Mouse (Mus musculus) cerebellum, postnatal 14 days (tissue): ENCODE measurements around the gene Abcc4.

Source experiments
- DNase-seq, 2 experiments: peaks; one replicate each; pipeline ENCODE4 v3.0.0; 2021; ENCODE audit warnings: mixed read lengths in 2 of 2

Gene Abcc4

GRCm38 (mm10) chr14:118710945-118711344 lies 4.9 kb upstream of the Abcc4 start:
- no peak for DNase-seq

GRCm38 (mm10) chr14:118709736-118710135 lies 3.7 kb upstream of the Abcc4 start:
- DNase-seq = peak; percentile 76

DNA sequence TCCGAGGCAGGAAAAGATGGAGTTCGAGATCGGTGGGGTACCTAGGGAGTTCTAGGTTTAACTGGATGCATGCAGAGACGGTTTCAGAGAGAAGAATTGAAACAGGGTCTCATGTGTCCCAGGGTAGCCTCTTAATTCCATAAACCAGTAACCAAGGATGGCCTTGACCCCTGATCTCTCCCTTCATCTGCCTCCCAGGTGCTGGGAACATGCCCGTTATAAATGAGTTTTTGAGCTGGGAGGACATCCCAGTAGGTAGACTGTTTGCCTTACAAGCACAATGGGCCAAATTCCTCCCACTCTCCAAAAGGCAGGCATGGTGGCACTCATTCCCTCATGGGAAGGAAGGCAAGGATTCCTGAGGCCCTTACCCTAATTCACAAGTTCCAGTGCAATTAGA lies 2.1 kb upstream of the Abcc4 start:
- DNase-seq = no peak

- no peak for DNase-seq
Measured at GRCm38 (mm10) chr14:118706962-118707361, 943 bp upstream of the Abcc4 start.

- no peak for DNase-seq
Measured at GRCm38 (mm10) chr14:118705465-118705807, 583 bp downstream of the Abcc4 start.

DNA sequence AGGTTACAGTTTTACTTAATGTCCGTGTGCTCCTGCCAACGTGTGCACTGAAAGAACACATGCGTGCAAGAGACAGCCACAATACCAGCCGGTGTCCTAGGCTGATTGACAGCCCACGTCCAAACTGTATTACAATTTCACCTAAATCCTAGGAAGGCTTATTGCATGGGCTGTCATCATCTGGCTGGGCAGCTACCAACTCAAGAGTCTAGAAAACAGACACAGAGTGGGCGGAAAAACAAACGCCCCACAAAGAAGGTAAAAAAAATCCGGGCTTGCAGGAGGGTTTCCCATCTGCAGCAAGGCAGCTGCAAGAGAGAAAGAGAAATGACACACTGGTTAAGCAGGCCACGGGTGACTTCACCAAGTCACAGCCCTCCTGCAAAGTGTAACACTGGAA lies 2.7 kb downstream of the Abcc4 start:
- no peak for DNase-seq

- peak in 1 of 2 experiments; percentile 29 for DNase-seq
Measured at GRCm38 (mm10) chr14:118701991-118702608, 3.9 kb downstream of the Abcc4 start.

- DNase-seq = no peak
Measured at GRCm38 (mm10) chr14:118700576-118700975, 5.4 kb downstream of the Abcc4 start.

GRCm38 (mm10) chr14:118699963-118700362 lies 6.1 kb downstream of the Abcc4 start:
- no peak for DNase-seq

DNA sequence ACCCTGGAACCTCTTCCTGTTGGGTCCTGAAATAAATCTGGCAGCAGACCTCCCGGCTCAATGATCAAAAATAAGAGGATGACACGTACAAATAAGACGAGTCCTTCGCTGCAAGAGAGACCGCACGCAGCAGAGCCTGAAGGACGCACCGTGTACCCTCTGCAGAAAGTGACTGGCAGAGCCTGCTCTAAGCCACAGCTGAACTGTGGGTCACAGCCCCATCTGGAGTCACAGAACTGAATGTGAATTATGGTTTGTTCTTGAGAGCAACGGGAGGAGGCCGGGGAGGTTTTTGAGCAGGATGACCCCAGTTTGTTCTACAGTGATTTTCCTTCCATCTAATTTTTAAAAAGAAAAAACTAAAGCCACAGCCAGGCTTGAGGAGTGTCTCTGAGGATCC lies 6.5 kb downstream of the Abcc4 start:
- no peak for DNase-seq

DNA sequence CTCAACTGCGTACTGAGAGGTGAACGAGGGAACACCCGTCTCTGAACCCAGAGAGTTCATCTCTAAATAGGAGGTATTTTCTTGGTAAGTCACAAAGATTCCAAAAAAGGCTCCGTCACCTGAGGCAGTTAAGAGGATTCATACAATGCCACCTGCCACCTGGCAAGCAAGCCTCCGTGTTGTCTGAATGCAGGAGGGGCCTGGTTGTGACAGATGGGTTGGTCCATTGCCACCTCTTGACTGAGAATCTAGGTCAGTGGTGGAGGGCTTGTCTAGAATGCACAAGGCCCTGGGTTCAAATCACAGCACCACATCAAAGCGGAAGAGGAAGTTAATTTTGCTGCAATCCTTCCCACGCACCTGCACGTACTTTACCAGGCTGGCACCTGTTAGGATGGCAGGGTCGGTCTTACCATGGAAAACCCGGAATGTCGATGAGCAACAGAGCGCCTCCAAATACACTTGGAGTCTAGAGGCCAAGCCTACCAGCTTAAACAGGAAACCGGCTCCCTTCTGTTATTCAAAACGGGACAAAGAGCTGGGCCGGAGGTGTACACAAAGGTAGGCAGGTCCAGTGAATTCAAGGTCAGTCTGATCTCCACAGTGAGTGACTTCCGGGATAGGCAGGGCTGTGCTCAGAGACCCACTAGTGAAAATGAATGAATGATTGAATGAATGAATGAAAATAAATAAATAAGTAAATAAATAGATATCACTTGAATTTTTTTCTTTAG lies 9.3 kb downstream of the Abcc4 start:
- peak; percentile 80 for DNase-seq

DNA sequence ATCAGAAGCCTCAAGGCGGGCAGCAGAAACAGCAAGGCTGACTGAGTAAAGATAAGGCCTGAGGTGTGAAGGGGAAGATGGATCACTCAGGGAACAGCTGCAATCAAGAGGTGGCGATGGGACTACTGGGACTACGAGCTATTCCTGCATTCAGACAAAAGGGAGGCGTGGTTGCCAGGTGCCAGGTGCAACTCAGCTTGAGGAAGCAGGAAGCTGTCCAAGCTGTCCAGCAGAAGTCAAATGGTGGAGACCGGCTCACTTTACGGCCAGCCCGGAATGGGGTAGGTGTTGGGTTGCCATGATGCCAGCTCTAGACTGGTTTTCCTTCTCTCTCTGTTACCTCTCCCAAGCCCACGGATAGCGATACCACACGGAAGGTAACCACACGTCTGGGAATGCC lies 10.2 kb downstream of the Abcc4 start:
- DNase-seq = peak; percentile 55 to 60

DNA sequence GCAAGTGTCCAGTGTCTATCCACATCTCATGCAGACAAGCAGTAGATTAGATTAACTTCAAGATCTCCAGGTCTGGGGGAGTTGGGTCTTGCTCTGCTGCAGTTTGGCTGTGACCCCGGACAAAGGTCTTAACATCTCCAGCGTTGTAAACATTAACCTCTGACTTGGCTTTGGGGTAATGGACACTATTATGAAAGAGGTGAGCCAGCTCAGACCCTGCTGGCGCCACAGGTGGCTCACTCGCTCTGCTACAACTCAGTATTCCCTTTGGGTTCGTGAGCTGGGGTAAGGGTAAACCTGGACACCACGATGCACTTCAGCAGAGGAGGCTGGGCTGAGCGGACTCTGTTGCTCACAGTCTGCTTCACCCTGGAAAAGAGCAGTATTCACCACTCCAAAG lies 11.7 kb downstream of the Abcc4 start:
- no peak for DNase-seq

- DNase-seq = no peak
Measured at GRCm38 (mm10) chr14:118691910-118692309, 14.1 kb downstream of the Abcc4 start.

- DNase-seq = no peak
Measured at GRCm38 (mm10) chr14:118691404-118691803, 14.6 kb downstream of the Abcc4 start.

DNA sequence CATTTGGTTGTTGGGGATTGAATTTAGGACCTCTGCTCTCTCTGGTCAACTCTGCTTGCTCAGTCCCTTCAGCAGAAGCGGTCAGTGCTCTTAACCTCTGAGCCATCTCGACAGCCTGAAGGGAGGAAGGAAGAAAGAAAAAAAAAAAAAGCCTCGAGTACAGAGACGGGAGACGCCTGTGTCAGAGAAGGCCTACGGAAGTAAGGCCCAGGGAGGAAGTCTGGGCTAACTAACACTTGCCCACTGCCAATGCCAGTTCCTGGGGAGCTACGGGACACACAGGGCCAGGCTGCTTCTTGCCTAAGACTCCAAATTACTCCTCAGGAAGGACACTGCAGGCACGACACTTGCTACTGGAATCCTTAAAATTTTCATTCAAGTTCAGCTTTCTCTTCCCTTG lies 15.1 kb downstream of the Abcc4 start:
- DNase-seq = no peak

- peak in 1 of 2 experiments; percentile 48 for DNase-seq
Measured at GRCm38 (mm10) chr14:118690336-118690735, 15.7 kb downstream of the Abcc4 start.

GRCm38 (mm10) chr14:118688643-118689042 lies 17.4 kb downstream of the Abcc4 start:
- peak in 1 of 2 experiments; percentile 63 for DNase-seq

DNA sequence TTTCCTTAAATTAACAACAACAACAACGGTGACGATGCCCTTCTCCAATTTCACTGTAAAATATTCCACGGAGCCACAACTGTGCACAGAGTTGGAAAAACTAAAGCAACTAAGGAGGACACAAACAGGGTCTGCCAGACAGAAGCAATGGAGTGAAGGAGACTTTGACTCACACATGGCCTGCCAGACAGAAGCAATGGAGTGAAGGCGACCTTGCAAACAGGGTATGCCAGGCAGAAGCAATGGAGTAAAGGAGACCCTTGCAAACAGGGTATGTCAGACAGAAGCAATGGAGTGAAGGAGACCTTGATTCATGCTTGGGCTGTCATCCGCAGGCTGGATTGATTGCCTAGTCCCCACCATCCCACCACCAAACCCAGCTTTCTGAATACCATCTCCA lies 19.2 kb downstream of the Abcc4 start:
- no peak for DNase-seq

DNA sequence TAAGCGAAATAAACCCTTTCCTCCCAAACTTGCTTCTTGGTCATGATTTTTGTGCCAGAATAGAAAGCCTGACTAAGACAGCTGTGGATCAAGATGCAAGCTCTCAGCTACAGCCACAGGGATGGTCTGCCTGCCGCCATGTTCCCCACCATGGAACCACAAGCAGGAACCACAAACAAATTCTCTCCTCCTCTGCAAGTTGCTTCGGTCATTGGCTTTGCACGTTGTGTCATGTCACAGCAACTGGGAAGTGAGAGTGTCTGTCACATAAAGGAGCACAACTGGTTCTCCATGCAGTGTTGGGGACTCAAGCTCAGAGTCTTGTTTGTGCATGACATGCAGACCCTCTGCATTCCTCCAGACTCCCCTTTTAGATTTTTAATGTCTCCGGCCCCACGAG lies 20.4 kb downstream of the Abcc4 start:
- DNase-seq = no peak

- DNase-seq = no peak
Measured at GRCm38 (mm10) chr14:118682339-118683034, 23.5 kb downstream of the Abcc4 start.

DNA sequence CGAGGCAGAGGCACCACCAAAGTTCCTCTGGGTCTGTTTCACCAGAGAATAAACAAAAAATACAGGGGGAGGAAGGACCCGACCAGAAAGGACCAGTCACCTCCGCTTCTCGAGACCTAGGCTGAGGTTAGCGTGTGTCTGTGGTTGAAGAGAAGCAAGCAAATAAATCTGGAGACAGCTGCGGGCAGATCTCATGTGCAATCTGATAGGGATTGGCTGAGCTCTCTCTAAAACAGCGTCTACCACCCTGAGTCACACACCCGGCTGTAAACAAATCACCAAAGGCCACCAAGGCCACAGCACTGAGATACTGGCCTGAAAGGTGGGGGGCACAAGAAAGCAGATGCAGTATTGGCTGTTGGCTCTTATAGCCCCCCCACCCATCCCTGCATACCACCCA lies 24.9 kb downstream of the Abcc4 start:
- no peak for DNase-seq

DNA sequence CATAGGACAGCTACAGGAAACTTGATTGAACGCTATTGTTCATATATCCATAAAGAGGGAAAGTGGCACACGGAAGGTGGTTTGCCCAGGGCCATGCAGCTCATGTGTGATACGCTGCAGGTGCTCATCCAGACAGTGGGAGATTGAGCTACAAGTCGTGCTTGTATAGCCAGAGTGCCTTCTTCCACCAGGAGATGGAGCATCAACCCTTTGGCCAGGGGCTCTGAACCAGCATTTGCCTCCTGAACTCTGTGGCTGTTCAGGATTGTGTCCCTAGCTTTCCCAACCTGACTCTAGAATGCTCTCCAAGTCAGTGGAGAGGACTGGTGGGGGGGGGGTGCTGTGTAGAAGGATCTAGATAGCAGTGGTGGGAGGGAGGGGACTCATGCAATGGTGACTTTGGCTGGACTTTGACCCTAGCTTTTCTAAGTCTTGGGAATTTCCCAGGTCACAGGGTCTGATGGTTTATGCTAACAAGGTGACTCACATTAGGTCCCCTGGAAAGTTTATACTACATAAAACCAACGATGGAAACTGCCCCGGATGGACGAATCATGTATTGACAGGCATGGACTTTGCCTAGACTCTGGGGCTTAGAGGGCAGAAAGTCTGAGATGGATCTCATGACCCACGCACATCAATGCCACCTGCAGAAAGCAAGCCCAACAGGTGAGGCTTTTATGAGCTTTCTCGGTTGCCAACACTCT lies 27.6 kb downstream of the Abcc4 start:
- no peak for DNase-seq
